Mouse (Mus musculus) bone marrow macrophage, adult 2 months (primary cell): Measurements from ENCODE around the gene Itsn1. TPM values are rescaled to one million over a fixed set of nuclear protein-coding genes. Genes with fewer than 3 reads are reported as not detected.

Experiments
- H3K27ac ChIP-seq: 2 replicates; pipeline ENCODE4 v1.5.1; 2012; ENCODE audit warnings: low read depth, low read length; ENCODE audit not compliant: insufficient read depth
- H3K4me1 ChIP-seq: 2 replicates; pipeline ENCODE4 v1.6.1; 2012; ENCODE audit warnings: low read length; ENCODE audit not compliant: control insufficient read depth, insufficient read depth
- H3K4me3 ChIP-seq: 2 replicates; pipeline ENCODE4 v1.5.1; 2012; ENCODE audit warnings: mild to moderate bottlenecking, low read length, moderate library complexity; ENCODE audit not compliant: insufficient read depth
- CTCF ChIP-seq: IDR thresholded peaks from 2 replicates; pipeline ENCODE4 v1.5.1; 2012; ENCODE audit warnings: low read depth, mild to moderate bottlenecking, low read length, moderate library complexity
- POLR2A ChIP-seq: IDR thresholded peaks from 2 replicates; pipeline ENCODE4 v1.6.1; 2012; ENCODE audit warnings: mild to moderate bottlenecking, low read depth, low read length, borderline replicate concordance
- polyA plus RNA-seq: library from polyadenylated mRNA; stranded (reverse); fragments of >200 nt; gene quantifications from 2 replicates; pipeline ENCODE4 v1.2.4, GENCODE M21; 2012; ENCODE audit not compliant: missing spikeins, insufficient read depth, insufficient read length

Itsn1 gene
- polyA plus RNA-seq, 1 experiment, result 130 TPM

DNA sequence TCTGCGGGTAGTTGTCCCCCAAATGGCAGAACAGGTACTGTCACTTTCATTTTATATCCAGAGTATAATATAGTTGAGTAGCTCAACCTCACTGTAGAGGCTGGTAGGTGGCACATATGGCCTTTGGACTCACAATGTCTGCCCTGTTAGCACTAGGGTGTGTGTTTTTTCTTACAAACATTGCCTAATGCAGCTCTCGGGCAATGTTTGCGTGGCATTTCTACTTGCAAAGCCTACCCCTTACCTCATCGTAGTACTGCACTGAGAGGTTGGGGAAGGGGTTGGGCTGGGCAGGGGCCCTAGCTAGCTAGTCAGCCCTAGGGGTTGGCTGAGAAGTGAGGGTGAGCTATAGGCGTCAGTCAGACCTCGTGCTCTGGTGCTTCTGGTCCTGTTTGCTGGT is 18.5 kb downstream of the Itsn1 start:
- Histone ChIP-seq H3K27ac (no peak overlapping the region), H3K4me3 (no peak overlapping the region), H3K4me1 (peaks cover 8% of the 10 kb centered on the region)
- no peak for TF ChIP-seq CTCF
- no peak for TF ChIP-seq POLR2A

- Histone ChIP-seq H3K4me1 (peaks cover 10% of the 10 kb centered on the region), H3K27ac (no peak overlapping the region), H3K4me3 (no peak overlapping the region)
- TF ChIP-seq POLR2A, result no peak
- TF ChIP-seq CTCF, result no peak
Observed at GRCm38 (mm10) chr16:91751644-91752385, 22.7 kb downstream of the Itsn1 start.

DNA sequence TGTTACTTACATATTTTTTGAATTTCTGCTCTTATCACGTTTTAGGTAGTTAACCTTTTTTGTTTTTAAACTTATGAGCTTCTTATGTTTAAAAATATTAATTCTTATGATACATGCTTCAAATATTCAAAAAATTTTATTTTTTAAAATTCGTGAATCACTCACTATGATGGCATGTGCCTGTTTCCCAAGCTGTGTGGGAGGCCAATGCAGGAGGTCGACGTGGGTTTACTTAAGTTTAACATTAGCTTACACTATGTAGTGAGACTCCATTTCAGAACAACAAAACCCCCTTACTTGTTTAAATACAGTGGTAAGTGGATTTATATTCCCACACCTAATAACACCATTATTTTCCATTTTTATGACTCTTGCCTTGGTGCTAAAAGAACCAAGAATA is 24.5 kb downstream of the Itsn1 start:
- no peak for TF ChIP-seq CTCF
- no peak for TF ChIP-seq POLR2A
- Histone ChIP-seq H3K27ac (no peak overlapping the region), H3K4me1 (peaks cover 10% of the 10 kb centered on the region), H3K4me3 (no peak overlapping the region)

GRCm38 (mm10) chr16:91754957-91755356 is 25.9 kb downstream of the Itsn1 start:
- TF ChIP-seq CTCF, result no peak
- TF ChIP-seq POLR2A, result no peak
- Histone ChIP-seq H3K4me3 (no peak overlapping the region), H3K27ac (no peak overlapping the region), H3K4me1 (peaks cover 10% of the 10 kb centered on the region)

DNA sequence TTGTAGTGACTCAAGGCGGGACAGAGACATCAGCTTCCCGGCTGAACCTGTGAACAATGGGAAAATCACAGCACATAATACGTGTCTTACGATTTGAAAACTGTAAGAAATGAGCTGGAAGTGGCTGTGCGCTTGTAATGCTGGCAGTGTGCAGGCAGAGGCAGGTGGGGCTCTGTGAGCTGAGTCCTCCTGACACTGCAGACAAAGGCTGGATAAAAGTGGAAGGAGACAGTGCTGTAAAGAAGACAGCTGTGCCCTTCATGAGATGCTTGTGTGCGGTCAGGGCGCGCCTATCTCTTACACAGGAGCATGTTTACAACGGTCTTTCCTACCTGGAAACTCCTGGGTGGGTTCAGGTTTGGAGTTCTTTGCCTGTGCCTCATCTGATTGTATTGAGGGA is 32.1 kb downstream of the Itsn1 start:
- Histone ChIP-seq H3K4me3 (no peak overlapping the region), H3K27ac (peak overlapping the region; percentile 13), H3K4me1 (peaks cover 36% of the 10 kb centered on the region)
- TF ChIP-seq POLR2A, result no peak
- no peak for TF ChIP-seq CTCF

DNA sequence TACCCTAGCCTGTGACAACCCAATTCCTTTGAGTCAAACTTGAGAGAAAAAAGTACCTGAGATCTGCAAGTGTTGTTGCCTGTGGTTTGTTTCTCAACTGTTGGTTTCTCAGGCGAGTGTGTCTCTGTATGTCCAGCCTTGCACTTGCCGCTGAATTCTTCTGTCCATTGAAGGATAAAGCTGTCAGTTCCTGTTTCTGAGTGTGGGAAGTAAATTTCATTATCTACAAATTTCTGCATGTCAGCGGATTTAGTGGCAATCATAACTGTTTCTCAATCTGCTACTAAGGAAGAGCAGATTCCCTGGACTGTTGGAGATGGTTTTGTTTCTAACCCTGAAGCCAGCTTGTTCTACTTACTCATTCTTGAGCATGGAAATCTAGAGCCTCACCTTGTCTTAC is 32.7 kb downstream of the Itsn1 start:
- H3K27ac ChIP-seq, result peak overlapping the region; percentile 35
- no peak overlapping the region for H3K4me3 ChIP-seq
- no peak for TF ChIP-seq POLR2A
- no peak for TF ChIP-seq CTCF
- peaks cover 42% of the 10 kb centered on the region for H3K4me1 ChIP-seq

DNA sequence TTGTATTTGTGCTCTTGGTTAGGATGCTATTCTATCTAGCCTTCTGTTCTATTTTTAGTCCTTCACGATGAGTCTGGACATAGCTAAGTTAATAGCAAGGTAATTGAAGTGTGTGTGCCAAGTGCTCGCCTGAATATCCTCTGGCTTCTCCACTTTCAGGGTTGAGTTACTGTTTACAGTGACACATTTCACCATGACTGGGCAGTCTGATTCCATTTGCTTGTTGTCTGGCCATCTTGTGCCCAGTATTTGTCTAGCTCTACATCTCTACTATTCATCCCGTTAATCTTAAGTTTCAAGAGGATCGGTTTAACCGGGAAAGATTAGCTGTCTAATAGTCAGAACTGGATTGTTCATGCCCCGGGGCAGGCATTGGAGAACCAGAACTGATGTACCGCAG is 33.4 kb downstream of the Itsn1 start:
- Histone ChIP-seq H3K4me1 (peaks cover 48% of the 10 kb centered on the region), H3K4me3 (no peak overlapping the region), H3K27ac (no peak overlapping the region)
- no peak for TF ChIP-seq CTCF
- no peak for TF ChIP-seq POLR2A

GRCm38 (mm10) chr16:91763975-91764374 is 34.9 kb downstream of the Itsn1 start:
- TF ChIP-seq CTCF (no peak), POLR2A (no peak)
- H3K4me3 ChIP-seq, result no peak overlapping the region
- peaks cover 53% of the 10 kb centered on the region for H3K4me1 ChIP-seq
- H3K27ac ChIP-seq, result no peak overlapping the region

DNA sequence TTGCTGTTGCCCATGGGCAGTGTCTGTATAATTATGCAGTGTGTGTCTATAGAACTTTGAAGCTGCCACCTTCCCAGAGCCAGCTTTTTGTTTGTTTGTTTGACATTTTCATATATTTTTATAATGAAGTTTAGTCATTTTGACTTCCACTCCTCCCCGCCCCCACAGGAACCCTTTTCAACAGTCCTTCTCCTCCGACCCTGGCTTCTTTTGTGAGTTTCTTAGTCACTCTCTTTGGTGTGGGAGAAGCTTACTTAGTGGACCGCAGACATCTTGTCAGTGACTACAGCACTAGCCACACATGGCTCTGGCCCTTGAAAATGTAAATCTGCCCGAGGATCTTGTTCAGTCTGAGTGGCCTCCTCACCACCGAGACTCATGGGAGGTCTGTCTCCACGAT is 35.3 kb downstream of the Itsn1 start:
- no peak for TF ChIP-seq POLR2A
- no peak for TF ChIP-seq CTCF
- no peak overlapping the region for H3K27ac ChIP-seq
- H3K4me3 ChIP-seq, result no peak overlapping the region
- H3K4me1 ChIP-seq, result peaks cover 56% of the 10 kb centered on the region

- Histone ChIP-seq H3K27ac (no peak overlapping the region), H3K4me3 (no peak overlapping the region), H3K4me1 (peaks cover 54% of the 10 kb centered on the region)
- TF ChIP-seq POLR2A (no peak), CTCF (no peak)
Observed at GRCm38 (mm10) chr16:91765121-91765815, 36.2 kb downstream of the Itsn1 start.

GRCm38 (mm10) chr16:91765816-91766210 is 36.7 kb downstream of the Itsn1 start:
- no peak overlapping the region for H3K27ac ChIP-seq
- H3K4me3 ChIP-seq, result no peak overlapping the region
- TF ChIP-seq CTCF, result no peak
- TF ChIP-seq POLR2A, result no peak
- peaks cover 50% of the 10 kb centered on the region for H3K4me1 ChIP-seq
